Mouse (Mus musculus): ENCODE results near the gene Nfkbie. TPM values are rescaled to one million over a fixed set of nuclear protein-coding genes. Genes with fewer than 3 reads are reported as not detected.
A peak's percentile ranks its signal among the peaks of the same experiment; 100 is the strongest.

Nfkbie gene
- polyA plus RNA-seq, 1 experiment from 2014 or later: 7.4 TPM

- Histone ChIP-seq H3K27me3 (replicated peaks) (no peaks in the 10 kb centered on the region), H3K4me2 (replicated peaks) (no peak overlapping the region), H3K4me3 (no peak overlapping the region), H3K36me3 (peaks cover 43% of the 10 kb centered on the region), H3K9ac (no peak overlapping the region), H3K27ac (peak overlapping the region; percentile 46; the same call in 1 of the 2 replicates), H3K9me3 (no peaks in the 10 kb centered on the region), H3K4me1 (peaks cover 15% of the 10 kb centered on the region)
- 80% methylated on average over 11 of the region's 11 CpGs for WGBS
- no peak for ATAC-seq (ENCODE audit: low FRiP score, low read depth)
Observed at GRCm38 (mm10) chr17:45520136-45520535, 35.4 kb upstream of the Nfkbie start.

- H3K4me3 ChIP-seq: peak within 1 kb of the TSS; percentile 33
- H3K9me3 ChIP-seq: no peaks in the 10 kb centered on the region
- H3K36me3 ChIP-seq: peaks cover 27% of the 10 kb centered on the region
- peak; percentile 88 for ATAC-seq (ENCODE audit: low FRiP score, low read depth)
- no peak within 1 kb of the TSS for H3K27ac ChIP-seq
- H3K4me1 ChIP-seq: peaks cover 12% of the 10 kb centered on the region
- H3K9ac ChIP-seq: peak within 1 kb of the TSS; percentile 51
- WGBS: under 1% methylated on average over 21 of the region's 21 CpGs
- peaks cover 6% of the 10 kb centered on the region for H3K27me3 ChIP-seq (replicated peaks)
- H3K4me2 ChIP-seq (replicated peaks): peak within 1 kb of the TSS; percentile 77
Observed at GRCm38 (mm10) chr17:45523263-45523662, 32.2 kb upstream of the Nfkbie start, which contains the start of gene Tcte1. Gene Tcte1, plus strand, starts transcription at chr17:45523434.

- H3K4me3 ChIP-seq: no peak overlapping the region
- H3K36me3 ChIP-seq: peaks cover 11% of the 10 kb centered on the region
- 39% methylated on average over 4 of the region's 4 CpGs for WGBS
- H3K4me2 ChIP-seq (replicated peaks): no peak overlapping the region
- no peak overlapping the region for H3K9ac ChIP-seq
- peaks cover 10% of the 10 kb centered on the region for H3K27me3 ChIP-seq (replicated peaks)
- no peak for ATAC-seq (ENCODE audit: low FRiP score, low read depth)
- H3K9me3 ChIP-seq: no peaks in the 10 kb centered on the region
- H3K4me1 ChIP-seq: peaks cover 12% of the 10 kb centered on the region
- H3K27ac ChIP-seq: no peak overlapping the region
Observed at GRCm38 (mm10) chr17:45524961-45525360, 30.5 kb upstream of the Nfkbie start.

- 22% methylated on average over 5 of the region's 5 CpGs for WGBS
Observed at GRCm38 (mm10) chr17:45526571-45526970, 28.9 kb upstream of the Nfkbie start.

GRCm38 (mm10) chr17:45530346-45530782 is 25.1 kb upstream of the Nfkbie start:
- no peaks in the 10 kb centered on the region for H3K4me1 ChIP-seq
- no peaks in the 10 kb centered on the region for H3K9me3 ChIP-seq
- H3K9ac ChIP-seq: no peak overlapping the region
- H3K4me2 ChIP-seq (replicated peaks): no peak overlapping the region
- peaks cover 38% of the 10 kb centered on the region for H3K27me3 ChIP-seq (replicated peaks)
- WGBS: 48% methylated on average over 13 of the region's 13 CpGs
- no peak for ATAC-seq (ENCODE audit: low FRiP score, low read depth)
- H3K36me3 ChIP-seq: no peaks in the 10 kb centered on the region
- H3K27ac ChIP-seq: no peak overlapping the region
- H3K4me3 ChIP-seq: no peak overlapping the region

More at GRCm38 (mm10) chr17:45526571-45526970, 28.9 kb upstream of the Nfkbie start:
- H3K4me1 ChIP-seq: peaks cover 12% of the 10 kb centered on the region
- no peak overlapping the region for H3K27ac ChIP-seq
- no peak overlapping the region for H3K4me2 ChIP-seq (replicated peaks)
- H3K9ac ChIP-seq: no peak overlapping the region
- peaks cover 15% of the 10 kb centered on the region for H3K27me3 ChIP-seq (replicated peaks)
- no peak for ATAC-seq (ENCODE audit: low FRiP score, low read depth)
- H3K4me3 ChIP-seq: no peak overlapping the region
- no peaks in the 10 kb centered on the region for H3K36me3 ChIP-seq
- H3K9me3 ChIP-seq: no peaks in the 10 kb centered on the region

- H3K4me2 ChIP-seq (replicated peaks): no peak overlapping the region
- H3K27me3 ChIP-seq (replicated peaks): peaks cover 43% of the 10 kb centered on the region
- H3K4me3 ChIP-seq: no peak overlapping the region
- no peak overlapping the region for H3K27ac ChIP-seq
- 58% methylated on average over 15 of the region's 15 CpGs for WGBS
- ATAC-seq (ENCODE audit: low FRiP score, low read depth): no peak
- no peaks in the 10 kb centered on the region for H3K4me1 ChIP-seq
- no peak overlapping the region for H3K9ac ChIP-seq
- H3K36me3 ChIP-seq: no peaks in the 10 kb centered on the region
- no peaks in the 10 kb centered on the region for H3K9me3 ChIP-seq
Observed at GRCm38 (mm10) chr17:45532896-45533295, 22.6 kb upstream of the Nfkbie start.

- no peak overlapping the region for H3K4me3 ChIP-seq
- no peaks in the 10 kb centered on the region for H3K4me1 ChIP-seq
- H3K27me3 ChIP-seq (replicated peaks): peaks cover 43% of the 10 kb centered on the region
- H3K27ac ChIP-seq: no peak overlapping the region
- H3K9ac ChIP-seq: no peak overlapping the region
- H3K36me3 ChIP-seq: no peaks in the 10 kb centered on the region
- 16% methylated on average over 5 of the region's 5 CpGs for WGBS
- H3K9me3 ChIP-seq: no peaks in the 10 kb centered on the region
- H3K4me2 ChIP-seq (replicated peaks): no peak overlapping the region
- ATAC-seq (ENCODE audit: low FRiP score, low read depth): no peak
Observed at GRCm38 (mm10) chr17:45536264-45536663, 19.2 kb upstream of the Nfkbie start.

- 67% methylated on average over 4 of the region's 4 CpGs for WGBS
- Histone ChIP-seq H3K4me2 (replicated peaks) (no peak overlapping the region), H3K27ac (no peak overlapping the region), H3K9me3 (no peaks in the 10 kb centered on the region), H3K36me3 (no peaks in the 10 kb centered on the region), H3K9ac (no peak overlapping the region), H3K4me1 (peaks cover 1% of the 10 kb centered on the region; the same call in 1 of the 2 replicates), H3K4me3 (no peak overlapping the region), H3K27me3 (replicated peaks) (peaks cover 53% of the 10 kb centered on the region)
- no peak for ATAC-seq (ENCODE audit: low FRiP score, low read depth)
Observed at GRCm38 (mm10) chr17:45538394-45538793, 17.1 kb upstream of the Nfkbie start.

- Histone ChIP-seq H3K4me3 (no peak overlapping the region), H3K27ac (no peak overlapping the region), H3K27me3 (replicated peaks) (peaks cover 55% of the 10 kb centered on the region), H3K4me2 (replicated peaks) (no peak overlapping the region), H3K4me1 (peaks cover 14% of the 10 kb centered on the region), H3K9me3 (no peaks in the 10 kb centered on the region), H3K9ac (no peak overlapping the region), H3K36me3 (peaks cover 2% of the 10 kb centered on the region; the same call in 1 of the 2 replicates)
- WGBS: 81% methylated on average over 21 of the region's 21 CpGs
- ATAC-seq (ENCODE audit: low FRiP score, low read depth): no peak
Observed at GRCm38 (mm10) chr17:45539664-45540063, 15.8 kb upstream of the Nfkbie start.

GRCm38 (mm10) chr17:45542129-45542528 is 13.4 kb upstream of the Nfkbie start:
- Histone ChIP-seq H3K9me3 (no peaks in the 10 kb centered on the region), H3K36me3 (peaks cover 19% of the 10 kb centered on the region), H3K4me2 (replicated peaks) (no peak overlapping the region), H3K4me1 (peaks cover 26% of the 10 kb centered on the region), H3K9ac (no peak overlapping the region), H3K27ac (no peak overlapping the region), H3K27me3 (replicated peaks) (peaks cover 62% of the 10 kb centered on the region), H3K4me3 (no peak overlapping the region)
- ATAC-seq (ENCODE audit: low FRiP score, low read depth): no peak
- WGBS: 48% methylated on average over 6 of the region's 6 CpGs

- no peak overlapping the region for H3K4me2 ChIP-seq (replicated peaks)
- H3K9me3 ChIP-seq: no peaks in the 10 kb centered on the region
- peaks cover 19% of the 10 kb centered on the region for H3K36me3 ChIP-seq
- ATAC-seq (ENCODE audit: low FRiP score, low read depth): no peak
- no peak overlapping the region for H3K4me3 ChIP-seq
- H3K27me3 ChIP-seq (replicated peaks): peaks cover 68% of the 10 kb centered on the region
- no peak overlapping the region for H3K27ac ChIP-seq
- 82% methylated on average over 2 of the region's 2 CpGs for WGBS
- H3K4me1 ChIP-seq: peaks cover 26% of the 10 kb centered on the region
- no peak overlapping the region for H3K9ac ChIP-seq
Observed at GRCm38 (mm10) chr17:45542705-45543104, 12.8 kb upstream of the Nfkbie start.

GRCm38 (mm10) chr17:45543115-45543514 is 12.4 kb upstream of the Nfkbie start:
- Histone ChIP-seq H3K9me3 (no peaks in the 10 kb centered on the region), H3K36me3 (peaks cover 19% of the 10 kb centered on the region), H3K4me1 (peaks cover 28% of the 10 kb centered on the region), H3K9ac (no peak overlapping the region), H3K4me2 (replicated peaks) (0 out of 2 replicates have a peak overlapping the region, but pooled peaks have one; percentile 51), H3K27ac (no peak overlapping the region), H3K27me3 (replicated peaks) (peaks cover 72% of the 10 kb centered on the region), H3K4me3 (no peak overlapping the region)
- ATAC-seq (ENCODE audit: low FRiP score, low read depth): no peak
- WGBS: 28% methylated on average over 1 of the region's 1 CpGs

All from neural tube, embryonic 12.5 days (tissue).